Mouse (Mus musculus): ENCODE data around the gene Slco2b1. TPM values are rescaled to one million over a fixed set of nuclear protein-coding genes. Genes with fewer than 3 reads are reported as not detected.

Gene Slco2b1
- total RNA-seq, 2 experiments from 2014 or later, result 4.3 to 8.0 TPM

DNA sequence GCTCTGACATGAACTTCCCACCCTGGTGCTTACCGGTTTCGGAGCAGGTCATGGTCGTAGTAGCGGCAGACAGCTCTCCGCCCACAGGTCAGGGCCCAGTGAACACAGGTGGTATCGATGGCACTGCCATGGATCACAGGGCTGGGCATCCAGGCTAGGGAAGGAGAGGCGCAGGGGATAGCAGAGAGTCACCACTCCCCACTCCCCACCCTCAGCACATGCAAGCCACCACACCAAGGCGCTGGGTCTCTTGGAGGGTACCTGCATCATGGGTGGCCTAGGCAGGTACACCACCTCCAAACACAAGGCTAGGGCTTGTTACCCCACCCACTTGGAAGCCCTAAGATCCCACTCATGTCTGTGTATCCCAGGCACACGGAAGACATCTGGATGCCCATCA, 50.1 kb downstream of the Slco2b1 start:
- ATAC-seq (replicated peaks; ENCODE audit: low FRiP score, poor library complexity, severe bottlenecking), result no peak

DNA sequence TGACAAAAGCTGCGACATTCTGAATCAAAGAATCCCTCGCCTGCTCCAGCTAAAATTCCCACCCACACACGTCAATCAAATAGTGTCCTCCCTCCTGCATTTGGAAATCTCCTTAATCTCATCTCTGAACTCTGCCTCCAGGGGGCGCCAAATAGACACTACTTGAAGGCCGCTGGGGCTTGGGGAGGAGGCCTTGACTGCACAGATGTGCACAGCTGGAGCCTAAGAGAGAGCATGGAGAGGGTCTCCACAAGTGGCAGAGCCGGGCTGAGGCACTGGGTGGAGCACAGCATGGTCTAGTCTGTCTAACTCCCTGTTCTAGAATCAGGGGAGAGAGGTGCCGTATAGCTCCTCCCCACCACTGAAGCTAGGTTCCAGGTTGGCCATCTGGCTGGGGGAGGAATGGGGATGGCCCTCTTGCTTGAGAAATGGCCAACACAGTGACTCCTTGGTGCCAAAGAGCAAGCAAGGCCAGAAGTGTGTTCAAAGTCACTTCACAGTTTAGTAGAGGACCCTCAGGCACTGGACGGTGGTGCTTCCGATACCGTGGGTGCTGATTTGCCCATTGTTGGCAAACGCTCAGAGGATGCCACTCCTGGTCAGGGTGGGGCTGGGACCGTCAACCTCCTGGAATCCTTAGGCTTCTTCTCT, 51.6 kb downstream of the Slco2b1 start:
- peak; percentile 63 for ATAC-seq (replicated peaks; ENCODE audit: low FRiP score, poor library complexity, severe bottlenecking)

DNA sequence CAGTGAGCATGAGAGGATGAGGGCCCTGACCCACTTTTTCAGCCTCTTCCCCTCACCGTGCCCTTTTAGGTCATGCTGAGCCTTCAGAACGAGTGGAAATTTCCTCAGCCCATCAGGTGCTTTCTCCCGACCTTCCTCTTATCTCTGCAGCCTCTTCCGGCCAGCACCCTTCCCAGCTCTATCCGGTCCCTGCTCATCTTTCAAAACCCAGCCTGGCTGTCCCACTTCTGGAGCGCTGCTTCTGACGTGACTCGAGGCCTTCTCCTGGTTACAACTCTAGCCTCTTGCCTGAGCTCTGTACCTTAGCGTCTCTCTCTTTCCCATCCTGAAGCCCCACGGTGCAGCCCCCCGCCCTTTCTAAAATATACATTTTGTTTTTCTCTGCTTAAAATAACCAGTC, 56.9 kb downstream of the Slco2b1 start:
- no peak for ATAC-seq (replicated peaks; ENCODE audit: low FRiP score, poor library complexity, severe bottlenecking)

DNA sequence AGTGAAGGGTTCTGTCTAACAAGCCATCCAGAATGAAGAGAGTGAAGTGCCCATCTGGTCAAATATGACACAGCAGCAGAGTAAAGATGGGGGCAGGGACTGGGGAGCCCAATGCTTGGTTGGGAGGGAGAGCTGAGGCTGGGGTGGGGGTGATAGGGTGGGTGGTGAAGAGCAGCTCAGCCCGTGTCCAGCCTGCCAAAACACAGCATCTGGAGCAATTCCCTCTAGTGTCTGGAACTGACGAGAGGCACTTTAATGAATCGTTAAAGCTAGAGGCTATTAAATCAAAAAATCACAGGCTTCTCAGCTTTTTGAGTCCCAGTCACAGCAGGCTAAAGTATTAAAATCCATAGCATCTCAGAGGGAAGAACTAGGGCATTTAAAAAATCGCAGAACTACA, 61.6 kb downstream of the Slco2b1 start:
- no peak for ATAC-seq (replicated peaks; ENCODE audit: low FRiP score, poor library complexity, severe bottlenecking)

DNA sequence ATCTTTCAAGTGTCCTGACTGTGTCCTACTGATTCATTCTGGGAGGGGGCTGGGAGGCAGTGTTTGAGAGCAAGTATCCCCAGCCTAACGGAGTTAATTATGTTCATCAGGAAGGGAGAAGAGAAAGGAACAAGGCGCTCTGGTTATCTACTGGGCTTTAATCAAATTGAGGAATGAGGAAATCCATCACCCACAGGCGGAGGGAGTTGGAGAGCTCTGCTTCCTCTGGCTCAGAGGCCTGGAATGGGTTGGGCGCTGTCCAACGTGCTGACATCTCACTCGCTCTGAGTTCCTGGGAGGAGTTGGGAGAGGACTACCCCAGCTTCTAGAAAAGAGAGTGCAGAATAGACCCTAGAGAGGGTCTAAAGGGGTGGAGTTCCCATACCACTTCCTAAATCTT, 62.5 kb downstream of the Slco2b1 start:
- no peak for ATAC-seq (replicated peaks; ENCODE audit: low FRiP score, poor library complexity, severe bottlenecking)

DNA sequence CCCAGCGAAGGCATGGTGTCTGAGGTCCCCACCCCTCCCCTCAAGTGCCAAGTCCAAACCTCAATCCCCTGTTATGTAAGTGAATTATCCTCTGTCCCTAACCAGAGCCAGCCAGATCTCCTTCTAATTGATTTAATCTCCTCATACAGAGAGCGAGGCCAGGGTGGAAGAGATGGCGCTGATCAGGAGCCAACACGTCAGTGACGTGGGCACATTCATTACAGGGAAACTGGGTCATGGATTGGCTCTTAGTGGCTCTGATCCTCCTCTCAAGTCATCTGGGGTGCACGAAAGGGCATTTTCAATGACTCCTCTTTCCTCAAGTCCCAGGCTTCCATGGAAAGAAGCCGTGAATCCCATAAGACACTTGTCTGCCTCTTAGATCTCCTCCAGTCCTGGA, 66.4 kb downstream of the Slco2b1 start:
- ATAC-seq (replicated peaks; ENCODE audit: low FRiP score, poor library complexity, severe bottlenecking), result no peak

DNA sequence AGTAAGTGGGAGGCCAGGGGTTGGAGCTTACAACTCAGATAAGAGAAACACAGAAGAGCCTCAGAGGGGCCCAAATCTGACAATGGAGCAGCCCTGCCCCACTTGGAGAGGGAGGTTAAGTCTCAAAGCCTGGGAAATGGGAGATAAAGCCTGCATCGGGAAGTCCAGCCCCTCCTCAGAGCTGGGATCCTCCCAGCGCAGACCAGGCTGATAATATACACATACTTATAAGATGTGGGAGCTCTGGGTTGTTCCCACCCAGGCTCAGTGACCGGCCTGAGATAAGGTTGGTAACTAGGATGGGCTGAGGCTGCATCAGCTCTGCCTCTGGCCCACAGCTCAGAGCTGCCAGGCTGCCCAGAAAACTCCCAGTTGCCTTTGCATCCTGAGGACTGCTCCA, 69.1 kb downstream of the Slco2b1 start:
- no peak; the same call in 1 of the 2 replicates for ATAC-seq (replicated peaks; ENCODE audit: low FRiP score, poor library complexity, severe bottlenecking)

DNA sequence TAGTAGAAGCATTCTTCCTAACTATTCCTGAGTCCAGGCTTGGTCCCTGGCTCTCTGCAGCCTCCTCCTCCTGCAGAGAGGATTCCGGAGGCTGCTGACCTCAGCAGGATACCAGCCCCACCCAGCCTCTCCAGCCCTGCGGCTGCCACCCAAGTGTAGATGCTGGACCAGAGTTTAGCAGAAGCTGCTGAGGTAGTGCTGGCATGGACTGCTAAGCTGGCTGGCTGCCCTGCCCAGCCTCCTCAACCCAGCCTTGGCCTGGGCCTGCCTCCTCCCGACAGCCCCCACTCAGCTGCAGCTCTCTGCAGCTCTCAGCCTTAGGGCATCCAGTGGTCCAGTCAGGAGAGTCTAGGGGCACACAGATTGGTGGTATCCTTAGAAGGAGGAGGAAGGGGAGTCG, 69.9 kb downstream of the Slco2b1 start:
- ATAC-seq (replicated peaks; ENCODE audit: low FRiP score, poor library complexity, severe bottlenecking), result no peak

DNA sequence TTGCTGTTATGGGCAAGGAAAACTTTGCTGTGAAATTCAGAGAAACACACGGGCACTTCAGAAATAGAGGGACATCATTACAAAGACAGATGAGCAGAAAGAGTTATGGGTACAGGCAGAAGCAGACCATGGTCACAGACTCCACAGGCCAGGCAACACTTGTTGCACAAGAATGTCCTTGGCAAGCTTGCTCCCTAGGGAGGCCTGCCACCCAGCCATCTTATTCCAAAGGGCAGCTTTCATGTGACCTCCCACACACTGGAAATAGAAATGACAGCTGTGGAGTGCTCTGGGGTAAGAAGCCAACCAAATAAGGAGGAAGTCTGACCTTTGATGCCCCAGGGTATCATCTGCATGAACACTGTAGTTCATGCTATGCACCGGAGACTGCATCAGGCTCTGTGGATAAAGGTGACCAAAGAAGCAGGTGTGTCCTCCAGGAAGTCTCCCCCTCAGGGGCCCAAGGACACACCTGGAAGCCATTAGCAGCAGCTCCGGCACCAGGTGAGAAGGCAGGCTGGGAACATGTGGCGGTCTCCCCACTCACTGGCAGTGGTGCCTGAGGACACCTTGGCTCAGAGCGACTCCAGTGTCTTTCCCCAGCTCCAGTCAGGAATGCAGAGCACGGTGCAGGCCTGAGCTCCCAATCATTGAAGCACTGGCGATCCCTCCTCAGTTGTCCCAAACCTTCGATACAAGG, 77.0 kb downstream of the Slco2b1 start:
- no peak for ATAC-seq (replicated peaks; ENCODE audit: low FRiP score, poor library complexity, severe bottlenecking)

DNA sequence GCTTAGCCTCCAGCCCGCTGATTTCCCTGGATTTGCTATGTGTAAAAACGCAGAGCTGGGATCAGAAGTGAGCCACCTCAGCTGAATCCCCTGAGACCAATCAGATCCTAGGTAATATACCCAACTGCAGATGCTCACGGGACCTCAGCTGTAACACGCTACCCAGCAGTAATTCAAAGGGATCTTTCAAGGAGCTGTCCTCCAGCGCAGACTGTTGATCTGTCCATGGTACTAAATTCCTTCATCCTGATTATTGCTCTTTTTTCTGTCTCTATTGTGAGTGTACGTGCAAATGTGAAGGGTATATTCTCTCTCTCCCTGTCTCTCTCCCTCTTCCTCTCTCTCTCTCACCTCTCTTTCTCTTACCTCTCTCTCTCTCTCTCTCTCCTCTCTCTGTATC, 78.9 kb downstream of the Slco2b1 start:
- ATAC-seq (replicated peaks; ENCODE audit: low FRiP score, poor library complexity, severe bottlenecking), result no peak

DNA sequence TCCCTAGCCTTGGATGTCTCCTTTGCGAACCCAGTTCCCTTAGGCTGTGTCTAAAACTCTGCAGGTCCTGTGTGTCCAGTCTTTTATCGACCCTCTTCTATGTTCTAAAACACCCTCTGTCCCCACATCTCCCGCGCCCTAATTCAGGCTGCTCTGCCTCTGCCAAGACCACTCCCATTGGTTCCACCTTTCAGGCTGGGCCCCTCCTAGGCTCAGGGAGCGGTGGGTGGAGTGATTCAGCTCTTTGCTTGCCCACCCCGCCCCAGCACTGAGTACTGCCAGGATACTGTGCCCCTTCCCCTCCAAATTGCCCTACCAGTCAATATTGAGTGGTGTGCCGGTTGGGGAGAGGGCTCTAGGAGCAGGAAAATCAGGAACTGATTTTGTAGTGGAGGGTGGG, 83.8 kb downstream of the Slco2b1 start:
- no peak for ATAC-seq (replicated peaks; ENCODE audit: low FRiP score, poor library complexity, severe bottlenecking)

DNA sequence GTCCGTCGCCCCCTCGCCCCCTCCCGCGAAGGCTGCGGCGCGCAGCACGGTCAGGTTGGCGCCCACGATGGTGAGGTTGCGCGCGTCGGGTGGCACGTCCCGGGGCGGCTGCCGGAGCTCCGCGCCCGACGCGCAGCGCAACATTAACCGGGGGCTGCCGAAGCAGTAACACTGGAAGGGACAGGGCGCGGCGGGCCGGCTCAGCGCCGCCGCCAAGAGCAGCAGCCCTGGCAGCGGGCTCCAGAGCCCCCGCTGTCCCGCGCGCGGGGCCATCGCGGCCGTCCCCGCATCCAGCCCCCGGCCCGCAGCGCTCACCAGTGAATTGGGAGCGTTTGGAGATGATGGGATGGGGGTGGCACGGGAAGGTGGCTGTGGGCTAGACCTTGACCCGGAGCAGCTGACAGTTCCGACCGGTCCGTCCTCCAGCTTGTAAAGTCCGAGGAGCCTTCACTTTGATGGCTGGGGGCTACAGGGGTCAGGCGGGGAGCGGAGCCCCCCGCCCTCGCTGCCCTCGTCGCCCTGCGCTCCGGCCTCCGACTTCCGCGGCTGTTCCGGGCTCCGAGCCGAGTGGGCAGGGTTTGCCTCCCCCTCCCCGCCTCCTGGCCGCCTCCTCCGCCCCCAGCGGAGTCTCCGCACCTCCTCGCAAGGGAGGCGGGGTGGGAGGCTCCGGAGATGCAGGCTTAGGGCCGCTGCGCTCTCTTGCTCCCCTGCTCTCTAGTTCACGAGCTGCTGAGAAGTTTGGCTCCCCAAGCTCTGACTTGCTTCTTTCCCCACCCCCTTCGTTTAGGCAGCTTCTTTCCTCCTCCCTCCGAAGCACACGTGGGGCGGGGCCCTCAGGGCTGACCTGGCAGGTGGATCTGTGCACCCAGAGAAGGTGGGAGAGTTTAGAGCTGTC, 84.5 kb downstream of the Slco2b1 start, which contains the start of gene Tpbgl:
Tpbgl (minus strand) TSS at position 728 of the 895 bp plus-strand sequence.
- no peak for ATAC-seq (replicated peaks; ENCODE audit: low FRiP score, poor library complexity, severe bottlenecking)

DNA sequence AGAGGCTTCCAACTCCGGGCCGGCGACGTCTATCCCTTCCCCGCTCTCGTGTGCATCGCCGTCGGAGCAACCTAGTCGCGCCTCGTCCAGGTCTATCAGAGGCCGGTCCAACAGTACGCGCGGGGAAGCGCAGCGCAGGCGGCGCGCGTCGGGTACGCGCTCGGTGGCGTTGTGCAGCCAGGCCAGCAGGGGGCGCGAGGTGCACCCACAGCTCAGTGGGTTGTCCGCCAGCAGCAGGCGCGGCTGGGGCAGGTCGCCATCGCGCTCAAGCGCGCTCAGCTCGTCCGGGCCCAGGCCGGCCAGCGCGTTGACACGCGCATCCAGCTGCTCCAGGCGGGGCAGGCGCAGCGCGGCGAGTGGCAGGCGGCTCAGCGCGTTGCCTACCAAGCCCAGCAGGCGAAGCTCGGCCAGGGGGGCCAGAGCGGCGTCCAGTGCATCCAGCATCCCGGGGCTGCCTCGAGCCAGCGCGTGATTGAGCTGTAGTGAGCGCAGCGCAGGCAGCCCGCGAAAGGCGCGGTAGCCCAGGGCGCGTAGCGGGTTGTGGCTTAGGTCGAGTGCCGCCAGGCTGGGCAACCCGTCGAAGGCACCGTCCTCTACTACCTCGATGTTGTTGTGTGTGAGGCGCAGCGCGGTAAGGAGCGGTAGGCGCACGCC, 85.3 kb downstream of the Slco2b1 start:
- ATAC-seq (replicated peaks; ENCODE audit: low FRiP score, poor library complexity, severe bottlenecking), result peak; percentile 87

DNA sequence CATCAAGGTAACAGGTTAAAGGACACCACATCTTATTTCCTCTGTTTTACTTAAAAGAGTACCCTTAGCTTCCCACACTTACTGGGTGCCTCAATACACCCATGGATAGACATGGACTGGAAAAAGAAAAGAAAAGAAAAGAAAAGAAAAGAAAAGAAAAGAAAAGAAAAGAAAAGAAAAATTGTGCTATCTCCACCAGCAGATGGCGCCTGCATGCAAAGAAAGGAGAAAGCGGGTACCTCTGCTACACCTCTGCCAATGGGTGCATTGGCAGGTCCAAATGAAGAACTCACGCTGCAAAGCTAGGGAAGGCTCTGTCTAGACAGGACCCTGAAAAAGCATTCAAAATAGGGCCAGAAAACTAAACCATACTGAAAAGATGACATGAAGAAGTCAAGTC, 92.3 kb downstream of the Slco2b1 start:
- 0 out of 2 replicates have a peak, but pooled peaks have one; percentile 51 for ATAC-seq (replicated peaks; ENCODE audit: low FRiP score, poor library complexity, severe bottlenecking)

DNA sequence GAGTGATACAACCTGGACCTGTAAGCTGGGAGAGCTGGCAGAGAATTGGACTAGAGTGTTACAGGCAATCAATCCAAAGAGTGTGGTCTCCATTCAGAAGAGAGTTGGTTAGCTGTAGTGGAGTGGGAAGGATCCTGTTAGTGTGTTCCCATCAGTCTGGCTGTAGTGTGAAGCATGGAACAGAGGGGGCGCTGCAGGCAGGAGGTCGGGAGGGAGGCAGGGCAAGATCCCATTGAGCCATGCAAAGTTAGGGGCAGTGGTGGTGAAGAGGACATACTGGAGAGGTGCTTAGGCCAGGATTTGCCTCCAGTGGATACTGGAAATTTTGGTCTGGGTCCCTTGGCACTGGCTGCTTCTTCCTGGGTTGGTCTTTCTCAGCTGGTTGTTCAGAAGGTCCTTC, 92.9 kb downstream of the Slco2b1 start:
- no peak for ATAC-seq (replicated peaks; ENCODE audit: low FRiP score, poor library complexity, severe bottlenecking)

Other genes with a start within 250 kb of the Slco2b1 start
- not detected in 2 replicates for gene Klhl35, start 245.3 kb downstream of the Slco2b1 start, total RNA-seq (2015; ENCODE audit: low replicate concordance)
- gene Klhl35, start 245.3 kb downstream of the Slco2b1 start, total RNA-seq (2017; ENCODE audit: low replicate concordance), result not detected in 2 replicates
- 386 and 406 TPM in 2 replicates for gene Rps3, start 227.6 kb downstream of the Slco2b1 start, total RNA-seq (2015; ENCODE audit: low replicate concordance)
- 293 and 564 TPM in 2 replicates for gene Rps3, start 227.6 kb downstream of the Slco2b1 start, total RNA-seq (2017; ENCODE audit: low replicate concordance)
- gene Arrb1, start 175.9 kb downstream of the Slco2b1 start, total RNA-seq (2015; ENCODE audit: low replicate concordance), result 184 TPM in 2 replicates
- gene Arrb1, start 175.9 kb downstream of the Slco2b1 start, total RNA-seq (2017; ENCODE audit: low replicate concordance), result 538 and 553 TPM in 2 replicates
- 0.42 and 1.1 TPM in 2 replicates for gene Tpbgl, start 84.2 kb downstream of the Slco2b1 start, total RNA-seq (2015; ENCODE audit: low replicate concordance)
- 0.39 and 0.83 TPM in 2 replicates for gene Tpbgl, start 84.2 kb downstream of the Slco2b1 start, total RNA-seq (2017; ENCODE audit: low replicate concordance)
- not detected in 2 replicates for gene Olfr520, start 18.9 kb upstream of the Slco2b1 start, total RNA-seq (2015; ENCODE audit: low replicate concordance)
- gene Olfr520, start 18.9 kb upstream of the Slco2b1 start, total RNA-seq (2017; ENCODE audit: low replicate concordance), result not detected in 2 replicates
- gene Olfr521, start 52.2 kb upstream of the Slco2b1 start, total RNA-seq (2015; ENCODE audit: low replicate concordance), result not detected in 2 replicates
- gene Olfr521, start 52.2 kb upstream of the Slco2b1 start, total RNA-seq (2017; ENCODE audit: low replicate concordance), result not detected in 2 replicates
- 17.3 and 21.0 TPM in 2 replicates for gene Neu3, start 117.1 kb upstream of the Slco2b1 start, total RNA-seq (2015; ENCODE audit: low replicate concordance)
- 22.8 and 23.1 TPM in 2 replicates for gene Neu3, start 117.1 kb upstream of the Slco2b1 start, total RNA-seq (2017; ENCODE audit: low replicate concordance)
- gene Xrra1, start 147.8 kb upstream of the Slco2b1 start, total RNA-seq (2015; ENCODE audit: low replicate concordance), result not detected in 2 replicates
- gene Xrra1, start 147.8 kb upstream of the Slco2b1 start, total RNA-seq (2017; ENCODE audit: low replicate concordance), result 0.90 TPM in 1 of 2 replicates, not detected in the other
- gene Spcs2, start 152.1 kb upstream of the Slco2b1 start, total RNA-seq (2015; ENCODE audit: low replicate concordance), result 94.1 and 169 TPM in 2 replicates
- 101 and 153 TPM in 2 replicates for gene Spcs2, start 152.1 kb upstream of the Slco2b1 start, total RNA-seq (2017; ENCODE audit: low replicate concordance)

All from erythroid progenitor cell, adult 5-6 weeks (primary cell).